Mouse (Mus musculus): Measurements from ENCODE around the gene Hmgcl.

GRCm38 (mm10) chr4:136006821-136007220 lies 60.6 kb downstream of the Hmgcl start:
- TF ChIP-seq POLR2A (IDR thresholded peaks at IDR 0.05; ENCODE audit: low read depth, low read length) (no peak), CTCF (IDR thresholded peaks at IDR 0.05; ENCODE audit: extremely low read depth, insufficient read depth, insufficient read length, insufficient replicate concordance) (no peak)
